Mouse (Mus musculus): ENCODE data around the gene Por. TPM values are rescaled to one million over a fixed set of nuclear protein-coding genes. Genes with fewer than 3 reads are reported as not detected.

The Por gene
- 41.1 and 41.6 TPM in 2 replicates for polyA plus RNA-seq (2021; fragmentation: Nextera tagmentation)
- long read RNA-seq, experiment 1, transcript Por-201 (16 exons, 2,636 nt): major isoform, 173 of 227 reads
- long read RNA-seq, experiment 1, partial matches to known transcripts: 24 of 227 reads
- long read RNA-seq, experiment 1, other reads (novel, unspliced or antisense): 30 of 227 reads
- long read RNA-seq, experiment 2, transcript Por-201 (16 exons, 2,636 nt): major isoform, 25 of 62 reads
- long read RNA-seq, experiment 2, partial matches to known transcripts: 33 of 62 reads
- long read RNA-seq, experiment 2, other reads (novel, unspliced or antisense): 4 of 62 reads

GRCm38 (mm10) chr5:135669741-135670275 is at the start of gene Por:
Gene Por (plus strand): TSS chr5:135670033.

GRCm38 (mm10) chr5:135632117-135632796 is 37.6 kb upstream of the Por start, which contains the start of gene Rhbdd2:
Gene Rhbdd2 (plus strand): TSS chr5:135632618.

GRCm38 (mm10) chr5:135743741-135744609 is 74.1 kb downstream of the Por start, which contains the start of gene Tmem120a:
Gene Tmem120a (minus strand): TSS chr5:135744448.

GRCm38 (mm10) chr5:135777796-135778470 is 108.1 kb downstream of the Por start, which contains the start of gene Styxl1:
Gene Styxl1 (minus strand): TSS chr5:135778385.

GRCm38 (mm10) chr5:135778471-135779445 is 108.9 kb downstream of the Por start, which contains the start of gene Mdh2:
Gene Mdh2 (plus strand): TSS chr5:135778480.

Other genes with a start within 250 kb of the Por start
- gene Hip1, start 124.9 kb upstream of the Por start, polyA plus RNA-seq (2021; fragmentation: Nextera tagmentation): 12.0 and 14.2 TPM in 2 replicates
- gene Ccl26, start 106.5 kb upstream of the Por start, polyA plus RNA-seq (2021; fragmentation: Nextera tagmentation): not detected in 2 replicates
- 0.27 and 0.61 TPM in 2 replicates for gene Ccl24, start 97.0 kb upstream of the Por start, polyA plus RNA-seq (2021; fragmentation: Nextera tagmentation)
- gene Rhbdd2, start 37.4 kb upstream of the Por start, polyA plus RNA-seq (2021; fragmentation: Nextera tagmentation): 88.5 and 90.9 TPM in 2 replicates
- gene Tmem120a, start 74.4 kb downstream of the Por start, polyA plus RNA-seq (2021; fragmentation: Nextera tagmentation): 36.7 and 39.5 TPM in 2 replicates
- 0.21 TPM in 1 of 2 replicates, not detected in the other for gene Styxl1, start 108.4 kb downstream of the Por start, polyA plus RNA-seq (2021; fragmentation: Nextera tagmentation)
- gene Mdh2, start 108.4 kb downstream of the Por start, polyA plus RNA-seq (2021; fragmentation: Nextera tagmentation): 702 and 826 TPM in 2 replicates
- gene Srrm3, start 136.9 kb downstream of the Por start, polyA plus RNA-seq (2021; fragmentation: Nextera tagmentation): 18.4 and 20.1 TPM in 2 replicates
- 21.3 and 32.6 TPM in 2 replicates for gene Hspb1, start 217.9 kb downstream of the Por start, polyA plus RNA-seq (2021; fragmentation: Nextera tagmentation)